Mouse (Mus musculus) heart, postnatal 25 days (tissue): Measurements from ENCODE around the gene Olfr307. TPM values are rescaled to one million over a fixed set of nuclear protein-coding genes. Genes with fewer than 3 reads are reported as not detected.
"Not testable (repeated sequence)": the region's sequence is repeated elsewhere in the genome, so short reads cannot be mapped to it uniquely, and the experiment has no call there.

Experiments used
- DNase-seq: peaks from one replicate; pipeline ENCODE4 v3.0.0; 2022; ENCODE audit warnings: low spot score
- intact Hi-C: fragments of 180-260 bp; cut with DNase I; formaldehyde crosslinking; loops from one replicate; pipeline ENCODE4 v1.15.1; 2025
- microRNA-seq: library from miRNA; unstranded; fragments of <30 nt; microRNA quantifications from one replicate; pipeline ENCODE4 v1.2.0, GENCODE M21; 2022
- total RNA-seq, 2 experiments: library from RNA; stranded (reverse); gene quantifications; 2 replicates each; pipeline ENCODE4 v1.2.3; 2021

The Olfr307 gene
- total RNA-seq, result not detected

- DNase-seq, result no peak
- intact Hi-C loops, result no loop called here
Measured at GRCm38 (mm10) chr7:86337486-86337885, at the start of gene Olfr307. TSS of gene Olfr307 (minus strand) at chr7:86337586.

DNA sequence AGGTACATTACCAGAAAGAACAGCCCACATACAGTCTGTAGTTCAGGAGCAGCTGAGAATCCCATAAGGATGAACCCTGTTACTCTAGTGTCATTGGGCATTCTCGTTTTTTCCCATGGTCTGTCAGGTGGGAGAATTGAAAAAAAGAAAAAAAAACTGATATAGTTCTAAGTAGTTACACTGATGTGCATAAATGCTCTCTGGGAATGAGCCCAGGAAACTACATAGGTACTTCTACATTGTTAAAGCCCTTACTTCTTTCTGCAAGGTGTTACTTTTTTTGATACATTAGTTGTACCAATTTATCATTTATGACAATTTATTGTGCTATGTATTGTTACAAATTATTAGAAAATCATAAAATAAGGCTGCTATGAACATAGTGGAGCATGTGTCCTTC lies 49.2 kb upstream of the Olfr307 start, which contains the start of gene Olfr304:
Gene Olfr304, minus strand, starts transcription at position 101 of the 400 bp plus-strand sequence.
- intact Hi-C loops, result loop anchor here (10.0 kb wide), 1 partner anchor 58 kb away; no protein-coding TSS in a partner anchor
- DNase-seq, result no peak

GRCm38 (mm10) chr7:86385769-86386168 lies 48.4 kb upstream of the Olfr307 start:
- intact Hi-C loops, result loop anchor here (10.0 kb wide), 1 partner anchor 59 kb away; no protein-coding TSS in a partner anchor
- DNase-seq, result no peak

DNA sequence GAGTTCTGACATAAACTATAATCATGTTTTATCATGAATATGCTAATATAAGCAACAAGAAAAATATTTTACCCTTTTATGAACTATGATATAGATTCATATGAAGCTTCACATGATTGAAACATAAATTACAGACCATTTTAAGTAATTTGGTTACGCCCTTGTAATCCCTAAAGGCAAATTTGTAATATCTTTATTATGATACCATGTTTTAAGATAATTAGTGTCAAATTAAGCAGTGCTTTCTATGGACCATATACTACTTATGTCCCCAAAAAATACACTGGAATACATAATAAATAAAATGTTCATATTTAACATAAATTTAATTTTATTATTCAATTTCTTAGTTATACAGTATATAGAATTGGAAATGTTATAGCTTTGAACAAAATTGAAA lies 29.4 kb upstream of the Olfr307 start, which contains the start of gene Olfr305:
Gene Olfr305, minus strand, starts transcription at position 101 of the 400 bp plus-strand sequence.
- intact Hi-C loops, result no loop called here
- no peak for DNase-seq

DNA sequence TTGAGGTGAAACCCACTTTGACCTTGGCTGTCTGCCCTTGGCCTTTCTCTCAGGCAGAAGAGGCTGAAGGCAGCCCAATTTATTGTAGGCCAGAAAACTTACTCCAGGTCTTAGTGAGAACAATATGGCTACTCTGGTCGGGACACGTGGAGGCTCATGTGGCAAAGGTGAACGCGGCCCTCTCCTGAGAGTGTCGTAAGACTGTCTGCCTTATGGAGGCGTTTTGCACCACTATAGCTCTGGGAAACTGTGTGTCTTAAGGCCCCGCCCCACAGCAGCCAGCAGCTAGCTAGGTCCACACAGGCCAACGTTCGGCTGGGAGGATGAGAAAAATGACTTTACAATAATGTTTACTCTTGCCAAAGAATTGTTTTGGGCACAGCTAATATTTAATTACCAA lies 8.9 kb upstream of the Olfr307 start:
- intact Hi-C loops, DNase-seq: not testable (repeated sequence)

- intact Hi-C loops, result no loop called here
- DNase-seq, result no peak
Measured at GRCm38 (mm10) chr7:86344253-86344652, 6.9 kb upstream of the Olfr307 start.

DNA sequence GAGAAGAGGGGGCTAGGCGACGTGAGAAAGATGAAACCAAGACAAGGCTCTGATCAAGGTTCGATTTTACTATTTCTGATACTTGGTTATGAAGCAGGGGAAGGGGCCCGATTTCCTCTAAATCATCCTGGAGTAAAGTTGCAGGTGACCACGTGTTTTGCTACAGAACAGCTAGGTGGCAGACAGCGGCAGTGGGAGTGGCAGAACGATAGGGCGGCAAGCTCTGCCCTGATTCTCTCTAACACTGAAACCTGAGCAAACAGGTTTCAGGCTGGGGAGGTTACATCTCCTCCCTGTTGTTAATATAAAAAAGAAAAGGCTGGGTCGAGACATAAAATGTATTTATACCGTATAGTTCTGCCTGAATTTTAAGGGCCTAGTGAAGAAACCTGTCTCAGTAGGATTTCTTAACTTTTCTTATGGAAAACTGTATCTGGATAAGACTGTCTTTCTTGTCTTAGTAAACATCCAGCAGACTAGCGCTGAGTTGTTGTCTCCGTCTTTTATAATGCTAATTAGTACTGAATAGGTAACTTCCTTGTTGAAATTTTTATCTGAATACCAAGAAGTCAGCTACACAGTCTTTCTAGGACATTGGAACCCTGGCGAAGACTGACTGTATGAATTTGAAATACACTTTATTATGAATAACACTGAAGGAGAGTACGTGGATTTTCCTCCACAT lies 5.6 kb upstream of the Olfr307 start:
- DNase-seq, result no peak
- intact Hi-C loops, result no loop called here

DNA sequence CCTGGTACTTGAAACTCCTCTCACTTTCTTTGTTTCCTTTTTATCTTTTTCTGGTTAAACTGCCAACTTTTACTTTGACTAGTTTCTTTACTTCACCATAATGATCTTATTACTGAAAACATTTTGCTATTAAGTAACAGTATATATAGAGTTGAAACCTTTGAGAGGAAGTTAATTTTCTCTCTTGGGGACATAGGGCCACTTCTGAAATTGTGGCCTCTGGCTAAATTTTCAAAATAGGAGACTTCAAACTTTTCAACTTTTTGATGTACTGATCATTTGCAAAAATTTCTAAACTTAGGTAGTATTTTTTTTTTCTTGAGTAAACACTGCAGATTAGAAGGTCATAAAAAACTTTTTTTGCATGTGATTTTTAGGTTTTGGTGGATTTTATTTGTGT lies 11.9 kb downstream of the Olfr307 start, which contains the start of gene Olfr308:
Gene Olfr308, minus strand, starts transcription at position 101 of the 400 bp plus-strand sequence.
- no peak for DNase-seq
- intact Hi-C loops, result no loop called here

GRCm38 (mm10) chr7:86321323-86321722 lies 16.1 kb downstream of the Olfr307 start:
- DNase-seq, result no peak
- intact Hi-C loops, result no loop called here

GRCm38 (mm10) chr7:86313608-86314007 lies 23.8 kb downstream of the Olfr307 start, which contains the start of gene Olfr309:
TSS of gene Olfr309 (minus strand) at chr7:86313708.
- no peak for DNase-seq
- intact Hi-C loops, result no loop called here

Small RNA genes within 50 kb of the gene (microRNA-seq; reads per million reads assigned to microRNA genes)
- gene Gm23192, result not detected

Other genes with a start within 250 kb of the Olfr307 start
- not detected for gene Vmn2r75, start 165.8 kb downstream of the Olfr307 start, total RNA-seq
- not detected for gene Vmn2r76, start 91.3 kb downstream of the Olfr307 start, total RNA-seq
- gene Olfr310, start 60.4 kb downstream of the Olfr307 start, total RNA-seq, result not detected
- gene Olfr309, start 23.9 kb downstream of the Olfr307 start, total RNA-seq, result not detected
- gene Olfr308, start 12.0 kb downstream of the Olfr307 start, total RNA-seq, result not detected
- not detected for gene Olfr305, start 29.3 kb upstream of the Olfr307 start, total RNA-seq
- not detected for gene Olfr304, start 49.1 kb upstream of the Olfr307 start, total RNA-seq
- not detected for gene Olfr303, start 60.2 kb upstream of the Olfr307 start, total RNA-seq
- gene Olfr301, start 66.3 kb upstream of the Olfr307 start, total RNA-seq, result not detected
- not detected for gene Olfr299, start 122.3 kb upstream of the Olfr307 start, total RNA-seq
- not detected for gene Olfr298, start 154.9 kb upstream of the Olfr307 start, total RNA-seq
- not detected for gene Olfr297, start 182.4 kb upstream of the Olfr307 start, total RNA-seq
- not detected for gene Olfr295, start 246.3 kb upstream of the Olfr307 start, total RNA-seq